Mouse (Mus musculus): ENCODE results near the gene Pramef12.
"Not testable (repeated sequence)": the region's sequence is repeated elsewhere in the genome, so short reads cannot be mapped to it uniquely, and the experiment has no call there.

Pramef12 gene

GRCm38 (mm10) chr4:144408290-144408689 is at the start of gene Pramef12:
TSS of gene Pramef12 (minus strand) at chr4:144408464.
- no peak for DNase-seq (ENCODE audit: low spot score)

GRCm38 (mm10) chr4:144453217-144453616 is 45.0 kb upstream of the Pramef12 start, which contains the start of gene Gm9944:
TSS of gene Gm9944 (minus strand) at chr4:144453317.
- no peak for DNase-seq (ENCODE audit: low spot score)

GRCm38 (mm10) chr4:144448546-144448945 is 40.3 kb upstream of the Pramef12 start:
- no peak for DNase-seq (ENCODE audit: low spot score)

GRCm38 (mm10) chr4:144441582-144441981 is 33.3 kb upstream of the Pramef12 start:
- no peak for DNase-seq (ENCODE audit: low spot score)

GRCm38 (mm10) chr4:144441095-144441494 is 32.8 kb upstream of the Pramef12 start:
- no peak for DNase-seq (ENCODE audit: low spot score)

- DNase-seq (ENCODE audit: low spot score), result no peak
Observed at GRCm38 (mm10) chr4:144438672-144439071, 30.4 kb upstream of the Pramef12 start, which contains the start of gene 1700012P22Rik. TSS of gene 1700012P22Rik (minus strand) at chr4:144438772.

GRCm38 (mm10) chr4:144433216-144433615 is 25.0 kb upstream of the Pramef12 start:
- DNase-seq (ENCODE audit: low spot score), result no peak

- no peak for DNase-seq (ENCODE audit: low spot score)
Observed at GRCm38 (mm10) chr4:144430723-144431122, 22.5 kb upstream of the Pramef12 start.

- no peak for DNase-seq (ENCODE audit: low spot score)
Observed at GRCm38 (mm10) chr4:144428868-144429267, 20.6 kb upstream of the Pramef12 start.

- DNase-seq (ENCODE audit: low spot score), result no peak
Observed at GRCm38 (mm10) chr4:144424590-144424989, 16.3 kb upstream of the Pramef12 start.

GRCm38 (mm10) chr4:144420644-144421043 is 12.4 kb upstream of the Pramef12 start:
- DNase-seq (ENCODE audit: low spot score), result no peak

- DNase-seq (ENCODE audit: low spot score), result no peak
Observed at GRCm38 (mm10) chr4:144406261-144406660, 2.0 kb downstream of the Pramef12 start.

- DNase-seq (ENCODE audit: low spot score), result no peak
Observed at GRCm38 (mm10) chr4:144404456-144405086, 3.7 kb downstream of the Pramef12 start.

GRCm38 (mm10) chr4:144402712-144403111 is 5.6 kb downstream of the Pramef12 start:
- DNase-seq (ENCODE audit: low spot score), result no peak

GRCm38 (mm10) chr4:144396316-144396715 is 11.9 kb downstream of the Pramef12 start:
- no peak for DNase-seq (ENCODE audit: low spot score)

GRCm38 (mm10) chr4:144377911-144378310 is 30.4 kb downstream of the Pramef12 start, which contains the start of gene Pramef20:
TSS of gene Pramef20 (minus strand) at chr4:144377933.
- no peak for DNase-seq (ENCODE audit: low spot score)

- not testable (repeated sequence) for DNase-seq (ENCODE audit: low spot score)
Observed at GRCm38 (mm10) chr4:144357642-144358041, 50.6 kb downstream of the Pramef12 start, which contains the start of gene Gm13119. TSS of gene Gm13119 (plus strand) at chr4:144357942.

Data from ovary, postnatal 10 days (tissue).